Mouse (Mus musculus) testis, adult 2 months (tissue): Measurements from ENCODE around the gene Strn4. TPM values are rescaled to one million over a fixed set of nuclear protein-coding genes. Genes with fewer than 3 reads are reported as not detected.

Experiments used
- H3K27ac ChIP-seq: fragments of 200-500 bp; 2 replicates; pipeline ENCODE4 v1.5.1; 2012; ENCODE audit warnings: low read depth, low read length; ENCODE audit not compliant: control insufficient read depth, insufficient read depth
- H3K27me3 ChIP-seq: fragments of 200-500 bp; 2 replicates; pipeline ENCODE4 v1.6.1; 2012; ENCODE audit warnings: mild to moderate bottlenecking, low read length, moderate library complexity; ENCODE audit not compliant: control insufficient read depth, insufficient read depth
- H3K36me3 ChIP-seq: fragments of 200-500 bp; 2 replicates; pipeline ENCODE4 v1.6.1; 2012; ENCODE audit warnings: mild to moderate bottlenecking, low read length; ENCODE audit not compliant: control insufficient read depth, insufficient read depth
- H3K4me1 ChIP-seq: fragments of 200-500 bp; 2 replicates; pipeline ENCODE4 v1.6.1; 2012; ENCODE audit warnings: low read length; ENCODE audit not compliant: control insufficient read depth, insufficient read depth
- H3K4me3 ChIP-seq: fragments of 200-500 bp; 2 replicates; pipeline ENCODE4 v1.5.1; 2012; ENCODE audit warnings: low read depth, mild to moderate bottlenecking, low read length, moderate library complexity, mixed read lengths; ENCODE audit not compliant: control insufficient read depth
- CTCF ChIP-seq: fragments of 200-500 bp; IDR thresholded peaks from 2 replicates; pipeline ENCODE4 v1.5.1; 2012; ENCODE audit warnings: low read depth, mild to moderate bottlenecking, inconsistent platforms, low read length, moderate library complexity; ENCODE audit not compliant: control insufficient read depth, insufficient read depth, insufficient replicate concordance
- POLR2A ChIP-seq: fragments of 200-500 bp; IDR thresholded peaks from 2 replicates; pipeline ENCODE4 v1.6.1; 2012; ENCODE audit warnings: low read depth, mild to moderate bottlenecking, inconsistent platforms, low read length, moderate library complexity; ENCODE audit not compliant: control insufficient read depth
- polyA plus RNA-seq: library from polyadenylated mRNA; depleted of rRNA; stranded (reverse); fragments of >200 nt; gene quantifications from 2 replicates; pipeline ENCODE4 v1.2.3, GENCODE M21; 2012

The Strn4 gene
- polyA plus RNA-seq, 1 experiment: 130 TPM

DNA sequence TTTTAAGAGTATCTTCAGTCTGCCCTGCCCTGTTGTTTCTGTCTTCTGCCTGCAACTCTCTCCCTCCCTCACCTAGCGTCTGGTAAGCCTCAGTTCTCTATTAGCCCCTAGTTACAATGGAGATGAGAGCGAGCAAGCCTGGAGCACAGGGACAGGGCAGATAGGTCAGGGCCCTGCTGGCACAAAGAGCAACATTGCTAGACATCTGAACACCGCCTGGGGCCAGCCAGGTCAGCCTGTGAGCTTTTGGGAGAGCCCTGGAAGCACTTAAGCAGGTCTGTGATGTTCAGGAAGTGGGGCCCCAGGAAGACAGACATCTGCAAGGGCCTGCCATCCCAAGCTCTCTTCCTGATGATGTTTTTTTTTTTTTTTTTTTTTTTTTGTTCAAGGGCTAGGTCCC lies 5.4 kb downstream of the Strn4 start:
- H3K4me3 ChIP-seq: no peak overlapping the region
- H3K27ac ChIP-seq: no peak overlapping the region
- peaks cover 16% of the 10 kb centered on the region for H3K4me1 ChIP-seq
- peaks cover 2% of the 10 kb centered on the region; the same call in 1 of the 2 replicates for H3K36me3 ChIP-seq
- no peaks in the 10 kb centered on the region for H3K27me3 ChIP-seq
- no peak for TF ChIP-seq CTCF
- no peak for TF ChIP-seq POLR2A

DNA sequence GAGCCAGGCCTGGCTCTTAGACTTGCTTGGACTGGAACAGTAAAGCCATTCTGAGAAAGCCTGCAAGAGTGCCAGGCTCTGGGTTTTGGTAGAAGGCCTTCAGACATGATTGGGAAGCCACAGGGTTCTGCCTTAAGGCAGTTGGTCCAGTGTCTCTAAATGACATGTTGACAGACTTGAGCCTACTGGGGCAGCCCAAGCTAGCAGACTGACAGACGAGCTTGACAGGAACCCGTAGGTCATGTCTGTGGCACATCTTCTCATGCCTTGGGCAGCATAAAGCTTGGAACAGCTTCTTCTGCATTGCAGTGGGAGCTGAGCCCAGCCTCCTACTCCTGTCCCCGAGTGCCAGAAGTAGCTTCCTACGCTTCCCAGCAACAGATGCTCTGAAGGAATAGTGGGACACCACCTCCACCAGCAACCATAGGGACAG lies 6.0 kb downstream of the Strn4 start:
- Histone ChIP-seq H3K4me1 (peaks cover 16% of the 10 kb centered on the region), H3K36me3 (peaks cover 2% of the 10 kb centered on the region; the same call in 1 of the 2 replicates), H3K27me3 (no peaks in the 10 kb centered on the region), H3K27ac (no peak overlapping the region), H3K4me3 (no peak overlapping the region)
- TF ChIP-seq POLR2A (no peak), CTCF (no peak)

DNA sequence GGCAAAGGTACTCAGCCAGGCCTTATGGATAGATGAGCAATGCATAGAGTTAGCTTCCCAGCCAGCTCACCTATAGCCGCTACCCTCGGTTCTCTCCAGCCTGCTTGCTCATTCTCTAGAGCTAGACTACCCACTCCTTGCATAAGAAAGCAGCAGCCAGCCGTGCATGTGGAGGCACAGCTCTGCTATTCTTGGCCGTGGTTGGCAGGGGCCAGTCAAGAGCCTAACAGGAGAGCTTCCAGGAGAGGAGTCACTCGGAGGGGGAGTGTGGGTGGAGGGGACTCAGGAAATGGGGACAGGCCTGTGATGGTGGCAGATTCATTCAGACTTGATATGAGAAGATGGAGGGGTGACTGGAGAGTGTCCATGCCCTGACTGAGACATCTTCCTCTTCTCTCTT lies 8.0 kb downstream of the Strn4 start:
- H3K27ac ChIP-seq: no peak overlapping the region
- no peak overlapping the region for H3K4me3 ChIP-seq
- H3K27me3 ChIP-seq: no peaks in the 10 kb centered on the region
- peaks cover 2% of the 10 kb centered on the region; the same call in 1 of the 2 replicates for H3K36me3 ChIP-seq
- TF ChIP-seq POLR2A: no peak
- no peak for TF ChIP-seq CTCF
- peaks cover 3% of the 10 kb centered on the region for H3K4me1 ChIP-seq

DNA sequence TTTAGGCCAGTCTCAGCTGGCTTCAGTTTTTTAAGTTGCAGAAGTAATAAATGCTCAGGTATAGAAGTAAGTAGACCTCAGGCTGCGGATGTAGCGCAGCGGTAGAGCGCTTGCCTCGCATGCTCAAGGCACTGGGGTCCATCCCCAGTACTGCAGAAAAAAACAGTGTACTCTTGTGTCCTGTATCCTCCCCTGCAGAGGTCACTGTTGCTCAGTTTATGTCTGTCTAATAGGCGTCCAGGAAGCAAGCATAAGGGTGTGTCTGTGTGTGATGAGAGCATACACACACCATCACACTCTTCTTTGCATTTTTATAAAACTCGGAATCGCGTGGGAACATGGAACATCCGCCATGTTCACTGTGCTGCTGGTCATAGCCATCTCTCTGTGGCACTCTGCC lies 10.1 kb downstream of the Strn4 start:
- no peak overlapping the region for H3K27ac ChIP-seq
- no peaks in the 10 kb centered on the region for H3K27me3 ChIP-seq
- H3K4me1 ChIP-seq: no peaks in the 10 kb centered on the region; the same call in 1 of the 2 replicates
- H3K4me3 ChIP-seq: no peak overlapping the region
- peaks cover 3% of the 10 kb centered on the region; the same call in 1 of the 2 replicates for H3K36me3 ChIP-seq
- TF ChIP-seq POLR2A (no peak), CTCF (no peak)

DNA sequence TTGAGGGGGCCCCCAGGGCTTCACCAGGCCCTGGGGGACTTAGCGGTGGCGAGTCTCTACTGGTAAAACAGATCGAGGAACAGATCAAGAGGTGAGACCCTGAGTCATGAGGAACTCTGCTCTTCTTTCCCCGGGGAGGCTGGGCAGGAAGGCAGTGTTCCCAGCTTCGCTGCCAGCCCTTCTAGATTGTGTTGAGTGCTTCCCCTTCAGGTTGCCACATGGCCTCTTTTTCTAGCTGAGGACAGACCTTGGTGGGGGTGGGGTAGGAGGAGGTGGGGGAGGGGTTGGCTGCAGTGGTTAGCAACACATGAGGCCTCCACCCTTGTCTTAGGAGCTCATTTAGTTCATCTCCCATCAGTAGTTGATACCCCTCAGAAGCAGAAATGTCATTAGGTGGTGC lies 10.9 kb downstream of the Strn4 start:
- Histone ChIP-seq H3K36me3 (peaks cover 4% of the 10 kb centered on the region; the same call in 1 of the 2 replicates), H3K27ac (no peak overlapping the region), H3K4me1 (no peaks in the 10 kb centered on the region; the same call in 1 of the 2 replicates), H3K4me3 (no peak overlapping the region), H3K27me3 (no peaks in the 10 kb centered on the region)
- no peak for TF ChIP-seq POLR2A
- TF ChIP-seq CTCF: no peak

DNA sequence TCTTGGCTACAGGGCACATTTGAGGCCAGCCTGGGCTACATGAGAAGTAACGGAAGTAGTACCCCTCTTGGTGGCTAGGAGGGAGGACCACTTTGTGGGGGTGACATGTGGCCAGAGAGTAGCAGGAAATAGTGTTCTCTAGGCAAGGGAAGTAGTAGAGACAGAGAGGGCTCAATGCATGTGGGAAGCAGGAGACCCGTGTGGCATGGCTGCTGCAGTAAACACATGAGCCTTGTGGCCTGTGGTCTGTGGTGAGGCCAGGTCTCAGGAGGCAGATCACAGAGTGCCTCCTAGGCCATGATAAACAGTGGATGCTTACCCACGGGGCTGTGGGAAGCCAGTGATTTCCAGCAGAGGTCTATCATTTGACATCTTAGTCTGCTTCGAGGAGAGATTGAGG lies 11.6 kb downstream of the Strn4 start:
- Histone ChIP-seq H3K27ac (no peak overlapping the region), H3K36me3 (peaks cover 4% of the 10 kb centered on the region; the same call in 1 of the 2 replicates), H3K4me1 (no peaks in the 10 kb centered on the region), H3K4me3 (no peak overlapping the region), H3K27me3 (no peaks in the 10 kb centered on the region)
- TF ChIP-seq CTCF: no peak
- no peak for TF ChIP-seq POLR2A

DNA sequence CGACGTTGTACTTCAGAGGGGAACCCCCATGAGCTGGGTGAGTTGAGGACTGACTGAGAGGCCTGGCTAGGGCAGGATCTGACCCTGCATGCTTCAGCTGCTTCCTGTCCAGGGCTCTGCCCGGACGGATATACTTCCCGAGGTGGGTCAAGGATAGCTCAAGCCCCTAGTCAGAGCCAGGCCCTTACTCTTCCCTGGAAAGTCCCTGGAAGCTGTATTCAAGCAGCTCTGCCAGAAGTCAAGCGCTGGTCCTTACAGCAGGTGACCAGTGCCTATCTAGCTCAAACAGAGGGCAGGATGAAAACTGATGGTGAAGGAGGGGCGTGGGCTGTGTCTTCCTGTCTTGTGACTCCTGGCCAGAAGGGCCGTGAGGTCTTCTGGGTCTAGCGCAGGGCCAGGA lies 14.8 kb downstream of the Strn4 start:
- no peaks in the 10 kb centered on the region for H3K4me1 ChIP-seq

DNA sequence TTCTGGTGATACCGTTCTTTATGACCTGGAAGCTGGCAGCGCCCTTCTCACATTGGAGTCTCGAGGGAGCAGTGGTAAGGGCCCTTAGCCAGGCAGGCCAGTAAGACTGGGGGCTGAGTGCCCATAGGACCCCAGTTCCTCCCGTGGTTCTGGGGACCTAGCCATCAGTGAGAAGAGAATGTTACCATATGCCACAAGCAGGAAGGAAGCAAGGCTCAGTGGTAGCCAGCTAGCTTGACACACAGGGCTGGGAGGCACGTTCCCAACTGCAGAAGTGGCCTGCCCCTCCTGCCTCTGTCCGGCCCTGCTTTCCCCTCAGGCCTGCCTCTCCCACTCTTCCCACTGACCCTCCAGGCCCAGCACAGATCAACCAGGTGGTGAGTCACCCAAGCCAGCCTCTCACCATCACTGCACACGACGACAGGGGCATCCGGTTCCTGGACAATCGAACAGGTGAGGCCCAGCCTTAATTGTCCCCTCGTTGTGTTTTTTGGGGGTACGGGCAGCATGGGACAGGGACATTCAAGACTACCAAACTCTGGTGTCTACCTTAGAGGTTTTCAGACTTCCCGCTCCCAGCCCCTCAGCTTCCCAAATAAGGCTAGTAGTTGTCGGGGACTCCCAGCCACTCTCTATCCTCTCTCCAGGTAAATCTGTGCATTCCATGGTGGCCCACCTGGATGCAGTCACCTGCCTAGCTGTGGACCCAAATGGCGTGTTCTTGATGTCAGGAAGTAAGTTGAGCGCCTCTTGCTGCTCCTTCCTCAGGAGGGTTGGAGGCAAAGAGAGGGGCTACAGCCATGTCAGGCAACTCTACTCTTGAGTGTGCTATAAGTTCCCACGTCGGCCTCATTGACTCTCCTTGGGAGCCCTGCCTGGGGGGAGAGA lies 22.5 kb downstream of the Strn4 start:
- peaks cover 3% of the 10 kb centered on the region for H3K36me3 ChIP-seq

More for the DNA sequence above, 14.8 kb downstream of the Strn4 start:
- no peak overlapping the region for H3K27ac ChIP-seq
- no peaks in the 10 kb centered on the region for H3K27me3 ChIP-seq
- H3K36me3 ChIP-seq: peaks cover 2% of the 10 kb centered on the region; the same call in 1 of the 2 replicates
- no peak overlapping the region for H3K4me3 ChIP-seq
- TF ChIP-seq POLR2A (no peak), CTCF (no peak)

More for the DNA sequence above, 22.5 kb downstream of the Strn4 start:
- no peak for TF ChIP-seq CTCF
- TF ChIP-seq POLR2A: no peak
- Histone ChIP-seq H3K4me3 (no peak overlapping the region), H3K27me3 (no peaks in the 10 kb centered on the region), H3K27ac (no peak overlapping the region), H3K4me1 (peaks cover 17% of the 10 kb centered on the region)
